Mouse (Mus musculus) myocyte (in vitro differentiated cells): ENCODE data around the gene Slc35b1.

Experiments used
- CEBPB ChIP-seq: IDR thresholded peaks from 2 replicates; pipeline ENCODE4 v1.6.1; 2011; ENCODE audit warnings: mild to moderate bottlenecking, moderate library complexity; ENCODE audit not compliant: poor library complexity, insufficient read depth, severe bottlenecking
- E2F4 ChIP-seq: IDR thresholded peaks from one replicate; pipeline ENCODE4 v1.6.1; 2011; ENCODE audit warnings: mild to moderate bottlenecking, control low read depth, moderate library complexity; ENCODE audit not compliant: insufficient read depth
- MAX ChIP-seq: IDR thresholded peaks from one replicate; pipeline ENCODE4 v1.6.1; 2011; ENCODE audit warnings: low read depth, mild to moderate bottlenecking, control low read depth
- MYOD1 ChIP-seq, 3 experiments: IDR thresholded peaks; one replicate each; pipeline ENCODE4 v1.6.1; 2011; ENCODE audit warnings: control low read depth in 2 of 3, low read depth in 2 of 3, mild to moderate bottlenecking in 2 of 3, moderate library complexity in 1 of 3; ENCODE audit not compliant: insufficient read length in 2 of 3, control insufficient read depth in 1 of 3
- MYOG ChIP-seq, 3 experiments: IDR thresholded peaks; one replicate each; pipeline ENCODE4 v1.6.1; 2011; ENCODE audit warnings: control low read depth in 2 of 3, low read depth in 2 of 3, mild to moderate bottlenecking in 2 of 3; ENCODE audit not compliant: insufficient read length in 2 of 3, control insufficient read depth in 1 of 3, insufficient read depth in 1 of 3
- POLR2A ChIP-seq: IDR thresholded peaks from one replicate; pipeline ENCODE4 v1.6.1; 2011; ENCODE audit warnings: low read depth, mild to moderate bottlenecking, control low read depth, moderate library complexity; ENCODE audit not compliant: insufficient read length
- POLR2AphosphoS2 ChIP-seq: IDR thresholded peaks from one replicate; pipeline ENCODE4 v1.6.1; 2011; ENCODE audit warnings: low read depth, control low read depth; ENCODE audit not compliant: insufficient read length
- REST ChIP-seq: IDR thresholded peaks from one replicate; pipeline ENCODE4 v1.6.1; 2011; ENCODE audit warnings: mild to moderate bottlenecking, control low read depth, moderate library complexity; ENCODE audit not compliant: insufficient read depth, insufficient read length
- TCF12 ChIP-seq: IDR thresholded peaks from one replicate; pipeline ENCODE4 v1.6.1; 2011; ENCODE audit warnings: mild to moderate bottlenecking, control low read depth; ENCODE audit not compliant: poor library complexity, insufficient read depth, severe bottlenecking
- TCF3 ChIP-seq: IDR thresholded peaks from one replicate; pipeline ENCODE4 v1.6.1; 2011; ENCODE audit warnings: low read depth, control low read depth; ENCODE audit not compliant: insufficient read length
- USF1 ChIP-seq: IDR thresholded peaks from one replicate; pipeline ENCODE4 v1.6.1; 2011; ENCODE audit warnings: low read depth, mild to moderate bottlenecking, control low read depth, moderate library complexity

- TF ChIP-seq POLR2A = no peak
- TF ChIP-seq USF1 = no peak
- no peak for TF ChIP-seq TCF12
- TF ChIP-seq MAX = no peak
- no peak for TF ChIP-seq REST
- TF ChIP-seq MYOG (IDR thresholded peaks at IDR 0.05; ENCODE audit: control insufficient read depth in 1 of 3, insufficient read depth in 1 of 3, insufficient read length in 2 of 3, low read depth in 2 of 3) = no peak
- no peak for TF ChIP-seq POLR2AphosphoS2
- no peak for TF ChIP-seq E2F4
- no peak for TF ChIP-seq TCF3
- TF ChIP-seq CEBPB = no peak
- TF ChIP-seq MYOD1 (IDR thresholded peaks at IDR 0.05; ENCODE audit: control insufficient read depth in 1 of 3, insufficient read length in 2 of 3, low read depth in 2 of 3) = no peak
These were observed 5.9 kb downstream of the Slc35b1 start for GRCm38 (mm10) chr11:95390420-95390819.
